Mouse (Mus musculus) megakaryocyte, embryonic 14.5 days (primary cell): ENCODE measurements around the gene Hcrt. TPM values are rescaled to one million over a fixed set of nuclear protein-coding genes. Genes with fewer than 3 reads are reported as not detected.

Experiments used
- H3K27me3 ChIP-seq: replicated peaks from 2 replicates; pipeline ENCODE3; 2012; ENCODE audit warnings: inconsistent platforms
- H3K36me3 ChIP-seq: replicated peaks from 2 replicates; pipeline ENCODE3; 2012; ENCODE audit warnings: low read length, inconsistent platforms, mixed read lengths
- H3K4me1 ChIP-seq: 2 replicates; pipeline ENCODE4 v1.6.1; 2012; ENCODE audit warnings: inconsistent platforms
- H3K4me3 ChIP-seq: replicated peaks from 2 replicates; pipeline ENCODE3; 2012; ENCODE audit warnings: moderate library complexity, mild to moderate bottlenecking, inconsistent platforms
- H3K9me3 ChIP-seq: 2 replicates; pipeline ENCODE4 v1.6.1; 2012; ENCODE audit warnings: inconsistent platforms
- FLI1 ChIP-seq: IDR thresholded peaks from 2 replicates; pipeline ENCODE4 v1.6.1; 2012; ENCODE audit warnings: low read length, inconsistent platforms, mixed read lengths
- GATA1 ChIP-seq: IDR thresholded peaks from 3 replicates; pipeline ENCODE4 v1.6.1; 2012; ENCODE audit warnings: mixed read lengths, low read length, inconsistent platforms, borderline replicate concordance
- polyA plus RNA-seq: library from polyadenylated mRNA; stranded (reverse); fragments of >175 nt; gene quantifications from 2 replicates; pipeline ENCODE4 v1.2.3, GENCODE M21; 2012; ENCODE audit warnings: low replicate concordance; ENCODE audit not compliant: insufficient read depth

The Hcrt gene
- polyA plus RNA-seq, 1 experiment, result not detected

DNA sequence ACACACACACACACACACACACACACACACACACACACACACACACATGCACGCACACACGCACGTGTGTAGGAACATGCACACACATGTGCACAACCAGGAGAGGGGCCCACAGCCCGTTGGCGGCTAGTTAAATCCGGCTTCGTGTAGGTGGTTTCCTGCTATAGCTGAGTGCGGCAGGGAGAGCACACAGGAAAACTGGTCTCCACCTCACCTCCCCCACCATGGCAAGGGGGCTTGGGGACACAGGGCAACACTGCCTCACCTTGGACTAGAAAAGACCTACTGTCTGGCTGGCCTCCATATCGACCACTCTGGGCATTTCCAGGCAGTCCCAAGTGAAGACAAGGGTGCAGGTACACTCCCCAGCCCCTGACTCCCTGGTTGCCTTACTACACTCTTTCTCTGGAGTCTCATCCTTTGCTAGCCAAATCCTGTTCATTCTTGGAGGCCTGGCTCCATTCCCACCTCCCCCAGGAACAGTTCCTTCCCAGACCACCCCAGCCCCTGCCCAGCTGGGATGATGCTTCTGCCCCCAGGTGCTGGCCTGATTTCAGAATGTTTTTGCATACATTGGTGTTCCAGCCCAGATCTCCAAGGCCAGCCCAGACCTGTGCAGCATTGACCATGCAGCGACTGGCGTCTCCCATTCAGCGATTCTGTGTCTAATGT is 8.6 kb downstream of the Hcrt start:
- Histone ChIP-seq H3K4me1 (peaks cover 20% of the 10 kb centered on the region), H3K27me3 (peaks cover 82% of the 10 kb centered on the region)

DNA sequence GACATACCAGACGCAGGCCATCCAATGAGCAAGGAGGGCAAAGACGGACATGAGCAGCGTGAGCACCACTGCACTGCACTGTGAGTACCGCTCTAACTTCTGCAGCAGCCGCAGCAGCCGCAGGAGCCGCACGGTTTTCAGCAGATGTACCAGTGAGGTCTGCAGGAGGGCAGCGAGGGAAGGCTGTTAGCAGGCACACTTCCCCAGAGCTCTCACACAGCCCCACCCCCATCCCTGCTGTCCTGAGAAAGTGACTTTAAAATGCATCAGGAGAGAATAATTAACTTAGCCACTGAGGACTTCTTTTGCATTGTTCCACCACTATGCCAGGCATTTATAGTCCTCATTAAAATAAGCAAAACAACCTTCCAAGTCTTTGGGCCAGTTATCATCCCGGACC is 10.4 kb downstream of the Hcrt start:
- no peaks in the 10 kb centered on the region for H3K36me3 ChIP-seq
- peaks cover 3% of the 10 kb centered on the region for H3K9me3 ChIP-seq
- TF ChIP-seq FLI1, result no peak
- no peak for TF ChIP-seq GATA1
- H3K4me1 ChIP-seq, result peaks cover 21% of the 10 kb centered on the region
- H3K4me3 ChIP-seq, result no peak overlapping the region
- H3K27me3 ChIP-seq, result peaks cover 80% of the 10 kb centered on the region

More for the DNA sequence above, 8.6 kb downstream of the Hcrt start:
- no peak for TF ChIP-seq GATA1
- TF ChIP-seq FLI1, result no peak
- Histone ChIP-seq H3K9me3 (peaks cover 3% of the 10 kb centered on the region), H3K36me3 (no peaks in the 10 kb centered on the region), H3K4me3 (no peak overlapping the region)

DNA sequence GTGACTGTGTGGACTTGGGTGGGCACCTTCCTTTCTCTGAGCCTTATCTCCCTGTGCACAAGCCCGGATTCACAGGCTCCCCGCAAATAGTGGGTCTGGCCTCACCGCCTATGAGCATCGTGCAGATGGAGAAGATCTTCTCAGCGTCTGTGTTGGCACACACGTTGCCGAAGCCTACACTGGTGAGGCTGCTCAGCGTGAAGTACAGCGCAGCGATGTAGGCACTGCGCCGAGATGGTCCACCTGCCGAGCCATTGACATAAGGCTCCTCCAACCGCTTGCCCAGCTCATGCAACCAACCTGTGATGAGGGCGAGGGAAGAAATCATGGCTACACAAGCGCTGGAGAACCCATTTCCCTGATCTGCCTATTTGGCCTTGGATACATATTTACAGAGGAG is 12.6 kb downstream of the Hcrt start:
- Histone ChIP-seq H3K4me3 (peak overlapping the region; percentile 8), H3K9me3 (peaks cover 3% of the 10 kb centered on the region), H3K36me3 (no peaks in the 10 kb centered on the region), H3K4me1 (peaks cover 23% of the 10 kb centered on the region), H3K27me3 (peaks cover 79% of the 10 kb centered on the region)
- TF ChIP-seq GATA1 (no peak), FLI1 (no peak)

DNA sequence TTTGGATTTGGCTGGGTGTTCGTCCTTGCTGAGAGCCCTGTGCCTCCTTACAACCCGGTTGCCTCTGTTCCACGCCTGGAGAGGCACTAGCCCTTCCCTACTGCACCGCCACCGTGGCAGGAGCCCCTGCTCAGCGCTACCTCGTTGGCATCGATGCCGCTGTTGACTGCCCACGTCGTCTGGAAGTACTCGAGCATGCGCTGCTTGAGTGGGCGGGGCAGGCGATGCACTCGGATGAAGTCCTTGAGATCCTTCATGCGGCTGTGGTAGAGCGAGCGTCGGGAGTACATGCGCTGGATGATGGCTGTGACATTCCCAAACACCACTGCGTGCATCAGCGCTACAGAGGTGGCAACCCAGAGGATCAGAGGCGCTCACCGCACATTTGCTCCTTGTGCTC is 13.3 kb downstream of the Hcrt start:
- no peak for TF ChIP-seq GATA1
- TF ChIP-seq FLI1, result no peak
- no peaks in the 10 kb centered on the region for H3K36me3 ChIP-seq
- H3K4me1 ChIP-seq, result peaks cover 24% of the 10 kb centered on the region
- H3K27me3 ChIP-seq, result peaks cover 74% of the 10 kb centered on the region
- peaks cover 3% of the 10 kb centered on the region for H3K9me3 ChIP-seq
- peak overlapping the region; percentile 57 for H3K4me3 ChIP-seq

DNA sequence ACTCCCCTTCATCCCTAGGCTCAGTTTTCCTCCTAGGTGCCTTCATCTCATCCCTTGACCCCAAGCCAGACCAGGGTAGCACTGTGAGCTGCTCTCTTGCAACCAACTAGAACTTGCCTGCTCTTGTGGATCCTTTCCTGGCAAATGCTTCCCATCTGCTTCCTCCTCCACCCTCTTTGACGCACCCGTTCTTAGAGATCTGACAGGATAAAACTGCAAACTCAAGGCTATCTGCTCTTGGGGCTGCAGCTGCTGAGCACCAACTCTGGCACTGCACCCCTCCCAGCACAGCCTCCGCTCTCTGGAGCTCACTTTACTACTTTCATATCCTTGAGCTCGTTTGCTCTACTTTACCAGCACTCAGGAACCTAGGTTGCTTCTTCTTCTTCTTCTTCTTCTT is 14.1 kb downstream of the Hcrt start:
- peaks cover 19% of the 10 kb centered on the region for H3K4me1 ChIP-seq
- peaks cover 3% of the 10 kb centered on the region for H3K9me3 ChIP-seq
- TF ChIP-seq FLI1 (no peak), GATA1 (no peak)
- no peaks in the 10 kb centered on the region for H3K36me3 ChIP-seq
- peaks cover 69% of the 10 kb centered on the region for H3K27me3 ChIP-seq
- no peak overlapping the region for H3K4me3 ChIP-seq

DNA sequence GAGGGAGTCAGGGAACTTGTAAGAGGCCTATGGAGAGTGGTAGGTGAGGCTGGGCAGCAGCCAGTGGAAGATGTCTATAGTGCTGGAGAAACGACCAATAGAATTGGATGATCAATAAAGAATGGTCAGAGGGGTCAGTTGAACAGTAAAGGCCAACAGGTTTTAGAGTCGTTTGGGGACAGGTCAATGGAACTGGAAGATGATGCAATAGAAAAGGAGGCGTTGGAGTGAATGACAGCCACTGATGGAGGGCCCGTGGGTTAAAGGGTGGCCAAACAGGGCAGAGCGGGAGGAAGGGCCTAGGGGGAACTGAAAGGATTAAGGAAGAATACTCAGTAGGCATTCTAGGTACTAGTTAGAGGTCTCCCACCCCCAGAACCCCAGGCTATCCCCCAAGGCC is 15.6 kb downstream of the Hcrt start:
- Histone ChIP-seq H3K9me3 (peaks cover 3% of the 10 kb centered on the region), H3K27me3 (peaks cover 58% of the 10 kb centered on the region), H3K4me3 (no peak overlapping the region), H3K36me3 (no peaks in the 10 kb centered on the region), H3K4me1 (peaks cover 23% of the 10 kb centered on the region)
- TF ChIP-seq GATA1 (no peak), FLI1 (no peak)

DNA sequence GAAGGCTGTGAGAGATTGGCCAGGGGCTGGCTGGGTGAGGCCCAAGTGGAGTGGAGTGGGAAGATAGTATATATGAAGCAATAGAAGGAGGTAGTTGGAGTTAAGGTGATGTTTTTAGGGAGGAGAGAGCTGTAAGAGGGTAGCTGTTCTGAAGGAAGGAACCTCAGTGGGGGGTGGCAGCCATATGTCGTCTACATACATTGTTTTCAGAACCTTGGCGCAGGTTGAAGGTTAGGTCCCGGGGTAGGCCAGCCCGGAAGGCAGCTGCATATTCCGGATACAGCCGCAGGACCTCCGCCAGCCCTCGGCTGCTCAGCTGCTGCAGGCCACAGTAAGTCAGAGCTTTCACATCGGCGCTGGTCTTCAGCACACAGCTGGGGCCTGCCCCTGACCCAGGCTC is 16.2 kb downstream of the Hcrt start:
- Histone ChIP-seq H3K36me3 (no peaks in the 10 kb centered on the region), H3K9me3 (peaks cover 2% of the 10 kb centered on the region), H3K27me3 (peaks cover 53% of the 10 kb centered on the region), H3K4me1 (peaks cover 23% of the 10 kb centered on the region), H3K4me3 (no peak overlapping the region)
- no peak for TF ChIP-seq FLI1
- no peak for TF ChIP-seq GATA1

DNA sequence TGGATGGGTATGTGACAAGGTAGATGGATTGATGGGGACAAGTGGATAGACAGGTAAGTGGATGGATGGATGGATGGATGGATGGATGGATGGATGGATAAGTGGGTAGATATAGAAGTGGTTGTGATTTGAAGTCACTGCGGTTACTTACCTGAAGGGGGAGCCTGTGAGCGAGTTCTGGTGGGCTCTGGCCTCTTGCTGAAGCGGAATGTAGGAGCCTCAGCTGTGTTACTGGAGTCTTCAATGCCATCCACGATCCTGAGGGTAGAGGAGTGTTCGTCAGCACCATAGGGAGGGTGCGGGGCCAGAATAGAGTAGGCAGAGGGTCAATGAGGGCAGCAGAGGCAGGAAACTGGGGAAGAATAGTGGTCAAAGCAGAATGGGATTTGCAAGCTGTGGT is 17.6 kb downstream of the Hcrt start:
- H3K27me3 ChIP-seq, result peaks cover 48% of the 10 kb centered on the region
- H3K9me3 ChIP-seq, result no peaks in the 10 kb centered on the region
- no peak overlapping the region for H3K4me3 ChIP-seq
- peaks cover 18% of the 10 kb centered on the region for H3K4me1 ChIP-seq
- TF ChIP-seq FLI1, result no peak
- TF ChIP-seq GATA1, result no peak
- H3K36me3 ChIP-seq, result no peaks in the 10 kb centered on the region

DNA sequence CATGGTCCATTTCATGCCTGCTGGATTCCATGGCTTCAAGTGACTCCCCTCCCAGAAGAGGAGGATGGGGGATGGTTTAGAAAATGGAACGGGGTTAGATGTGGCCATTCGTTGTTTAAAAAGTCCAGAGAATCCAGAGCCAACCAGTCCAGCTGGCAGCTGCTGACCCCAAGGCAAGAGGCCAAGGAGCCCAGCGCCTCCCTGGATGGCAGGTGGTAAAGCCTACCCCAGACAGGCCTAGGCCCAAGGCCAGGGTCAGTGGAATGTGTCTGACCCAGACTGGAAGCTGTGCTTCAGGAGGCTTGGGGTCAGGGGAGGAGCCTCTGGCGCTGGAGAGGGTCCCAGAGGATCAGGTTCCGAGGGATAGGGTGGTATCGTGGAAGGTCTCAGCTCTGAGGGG is 21.4 kb downstream of the Hcrt start:
- TF ChIP-seq GATA1, result no peak
- no peak for TF ChIP-seq FLI1
- H3K4me3 ChIP-seq, result no peak overlapping the region
- peaks cover 14% of the 10 kb centered on the region for H3K27me3 ChIP-seq
- H3K4me1 ChIP-seq, result peaks cover 31% of the 10 kb centered on the region
- no peaks in the 10 kb centered on the region for H3K36me3 ChIP-seq
- H3K9me3 ChIP-seq, result no peaks in the 10 kb centered on the region

DNA sequence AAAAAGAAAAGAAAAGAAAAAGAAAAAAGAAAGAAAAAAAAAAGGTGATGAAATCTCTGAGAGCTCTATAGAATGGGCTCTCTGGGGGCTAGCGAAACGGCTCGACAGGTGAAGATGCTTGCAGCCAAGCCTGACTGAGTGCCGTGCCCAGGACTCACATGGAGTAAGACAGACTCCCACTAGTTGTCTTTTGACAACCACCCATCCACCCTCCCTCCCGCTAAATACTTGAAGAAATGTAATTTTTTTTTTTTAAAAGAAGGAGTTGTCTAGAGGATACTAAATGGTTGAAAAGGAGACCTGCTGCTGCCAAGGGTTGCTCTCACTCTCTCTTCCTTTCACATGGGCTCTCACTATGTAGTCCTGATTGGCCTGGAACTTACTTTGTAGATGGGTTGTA is 24.0 kb downstream of the Hcrt start:
- H3K36me3 ChIP-seq, result peaks cover 14% of the 10 kb centered on the region
- TF ChIP-seq FLI1 (no peak), GATA1 (no peak)
- H3K27me3 ChIP-seq, result no peaks in the 10 kb centered on the region
- peaks cover 50% of the 10 kb centered on the region for H3K4me1 ChIP-seq
- no peaks in the 10 kb centered on the region for H3K9me3 ChIP-seq
- H3K4me3 ChIP-seq, result peak overlapping the region; percentile 99
